Mouse (Mus musculus): ENCODE data around the gene Ccpg1os. TPM values are rescaled to one million over a fixed set of nuclear protein-coding genes. Genes with fewer than 3 reads are reported as not detected.

Gene Ccpg1os
- polyA plus RNA-seq, 1 experiment from 2014 or later, result 17.6 TPM

GRCm38 (mm10) chr9:72996167-72996566 is 11.0 kb upstream of the Ccpg1os start:
- no peak overlapping the region for H3K9ac ChIP-seq (ENCODE audit: low read length)
- DNase-seq (ENCODE audit: low spot score) (no peak), ATAC-seq (replicated peaks; ENCODE audit: low FRiP score) (no peak)
- H3K9me3 ChIP-seq (ENCODE audit: control insufficient read depth, low read length), result no peaks in the 10 kb centered on the region
- no peaks in the 10 kb centered on the region for H3K4me1 ChIP-seq (replicated peaks; ENCODE audit: control insufficient read depth, insufficient read depth, low read length)
- H3K27ac ChIP-seq (ENCODE audit: low read depth, low read length), result no peak overlapping the region
- no peak overlapping the region for H3K4me2 ChIP-seq (ENCODE audit: low read depth, low read length, severe bottlenecking)
- H3K36me3 ChIP-seq (ENCODE audit: control insufficient read depth, insufficient read depth, low read length), result no peaks in the 10 kb centered on the region
- no peak overlapping the region for H3K4me3 ChIP-seq (ENCODE audit: low read depth, low read length)
- no peaks in the 10 kb centered on the region for H3K27me3 ChIP-seq (ENCODE audit: control insufficient read depth, insufficient read depth, low read length)

- WGBS, result 91% methylated on average over 5 of the region's 5 CpGs
These were observed 7.4 kb upstream of the Ccpg1os start for GRCm38 (mm10) chr9:72992576-72992975.

GRCm38 (mm10) chr9:72991420-72991819 is 6.2 kb upstream of the Ccpg1os start:
- Histone ChIP-seq H3K9me3 (ENCODE audit: control insufficient read depth, low read length) (no peaks in the 10 kb centered on the region), H3K36me3 (ENCODE audit: control insufficient read depth, insufficient read depth, low read length) (no peaks in the 10 kb centered on the region), H3K4me3 (ENCODE audit: low read depth, low read length) (no peak overlapping the region), H3K4me1 (replicated peaks; ENCODE audit: control insufficient read depth, insufficient read depth, low read length) (no peaks in the 10 kb centered on the region; the same call in 1 of the 2 replicates), H3K27me3 (ENCODE audit: control insufficient read depth, insufficient read depth, low read length) (no peaks in the 10 kb centered on the region), H3K9ac (ENCODE audit: low read length) (no peak overlapping the region), H3K27ac (ENCODE audit: low read depth, low read length) (no peak overlapping the region), H3K4me2 (ENCODE audit: low read depth, low read length, severe bottlenecking) (no peak overlapping the region)
- DNase-seq (ENCODE audit: low spot score) (no peak), ATAC-seq (replicated peaks; ENCODE audit: low FRiP score) (no peak)
- WGBS, result 95% methylated on average over 2 of the region's 2 CpGs

More at GRCm38 (mm10) chr9:72992576-72992975, 7.4 kb upstream of the Ccpg1os start:
- Histone ChIP-seq H3K27ac (ENCODE audit: low read depth, low read length) (no peak overlapping the region), H3K4me3 (ENCODE audit: low read depth, low read length) (no peak overlapping the region), H3K4me2 (ENCODE audit: low read depth, low read length, severe bottlenecking) (no peak overlapping the region), H3K4me1 (replicated peaks; ENCODE audit: control insufficient read depth, insufficient read depth, low read length) (no peaks in the 10 kb centered on the region), H3K9me3 (ENCODE audit: control insufficient read depth, low read length) (no peaks in the 10 kb centered on the region), H3K9ac (ENCODE audit: low read length) (no peak overlapping the region), H3K36me3 (ENCODE audit: control insufficient read depth, insufficient read depth, low read length) (no peaks in the 10 kb centered on the region), H3K27me3 (ENCODE audit: control insufficient read depth, insufficient read depth, low read length) (no peaks in the 10 kb centered on the region)
- ATAC-seq (replicated peaks; ENCODE audit: low FRiP score), result no peak
- DNase-seq (ENCODE audit: low spot score), result no peak

- ATAC-seq (replicated peaks; ENCODE audit: low FRiP score) (no peak), DNase-seq (ENCODE audit: low spot score) (no peak)
- 81% methylated on average over 5 of the region's 5 CpGs for WGBS
- Histone ChIP-seq H3K4me3 (ENCODE audit: low read depth, low read length) (no peak overlapping the region), H3K4me1 (replicated peaks; ENCODE audit: control insufficient read depth, insufficient read depth, low read length) (peaks cover 3% of the 10 kb centered on the region; the same call in 1 of the 2 replicates), H3K9ac (ENCODE audit: low read length) (no peak overlapping the region), H3K4me2 (ENCODE audit: low read depth, low read length, severe bottlenecking) (no peak overlapping the region), H3K27me3 (ENCODE audit: control insufficient read depth, insufficient read depth, low read length) (no peaks in the 10 kb centered on the region), H3K27ac (ENCODE audit: low read depth, low read length) (no peak overlapping the region), H3K9me3 (ENCODE audit: control insufficient read depth, low read length) (no peaks in the 10 kb centered on the region), H3K36me3 (ENCODE audit: control insufficient read depth, insufficient read depth, low read length) (no peaks in the 10 kb centered on the region)
These were observed 3.5 kb upstream of the Ccpg1os start for GRCm38 (mm10) chr9:72988706-72989105.

GRCm38 (mm10) chr9:72987703-72988102 is 2.5 kb upstream of the Ccpg1os start:
- WGBS, result 63% methylated on average over 3 of the region's 3 CpGs
- no peak overlapping the region for H3K27ac ChIP-seq (ENCODE audit: low read depth, low read length)
- no peak overlapping the region for H3K4me3 ChIP-seq (ENCODE audit: low read depth, low read length)
- H3K27me3 ChIP-seq (ENCODE audit: control insufficient read depth, insufficient read depth, low read length), result no peaks in the 10 kb centered on the region
- H3K9ac ChIP-seq (ENCODE audit: low read length), result no peak overlapping the region
- H3K4me1 ChIP-seq (replicated peaks; ENCODE audit: control insufficient read depth, insufficient read depth, low read length), result peaks cover 3% of the 10 kb centered on the region; the same call in 1 of the 2 replicates
- ATAC-seq (replicated peaks; ENCODE audit: low FRiP score) (no peak), DNase-seq (ENCODE audit: low spot score) (no peak)
- H3K36me3 ChIP-seq (ENCODE audit: control insufficient read depth, insufficient read depth, low read length), result no peaks in the 10 kb centered on the region
- H3K9me3 ChIP-seq (ENCODE audit: control insufficient read depth, low read length), result no peaks in the 10 kb centered on the region
- no peak overlapping the region for H3K4me2 ChIP-seq (ENCODE audit: low read depth, low read length, severe bottlenecking)

GRCm38 (mm10) chr9:72983066-72983465 is 2.1 kb downstream of the Ccpg1os start:
- no peaks in the 10 kb centered on the region for H3K27me3 ChIP-seq (ENCODE audit: control insufficient read depth, insufficient read depth, low read length)
- WGBS, result 72% methylated on average over 2 of the region's 2 CpGs
- H3K4me1 ChIP-seq (replicated peaks; ENCODE audit: control insufficient read depth, insufficient read depth, low read length), result peaks cover 3% of the 10 kb centered on the region; the same call in 1 of the 2 replicates
- no peak for ATAC-seq (replicated peaks; ENCODE audit: low FRiP score)
- no peak overlapping the region for H3K4me3 ChIP-seq (ENCODE audit: low read depth, low read length)
- H3K9ac ChIP-seq (ENCODE audit: low read length), result no peak overlapping the region
- no peak overlapping the region for H3K27ac ChIP-seq (ENCODE audit: low read depth, low read length)
- no peak overlapping the region for H3K4me2 ChIP-seq (ENCODE audit: low read depth, low read length, severe bottlenecking)
- peak; percentile 5 for DNase-seq (ENCODE audit: low spot score)
- H3K9me3 ChIP-seq (ENCODE audit: control insufficient read depth, low read length), result no peaks in the 10 kb centered on the region
- H3K36me3 ChIP-seq (ENCODE audit: control insufficient read depth, insufficient read depth, low read length), result no peaks in the 10 kb centered on the region

GRCm38 (mm10) chr9:72975242-72975641 is 9.9 kb downstream of the Ccpg1os start:
- Histone ChIP-seq H3K27ac (ENCODE audit: low read depth, low read length) (no peak overlapping the region), H3K9ac (ENCODE audit: low read length) (no peak overlapping the region), H3K4me2 (ENCODE audit: low read depth, low read length, severe bottlenecking) (no peak overlapping the region), H3K4me3 (ENCODE audit: low read depth, low read length) (no peak overlapping the region), H3K4me1 (replicated peaks; ENCODE audit: control insufficient read depth, insufficient read depth, low read length) (no peaks in the 10 kb centered on the region), H3K9me3 (ENCODE audit: control insufficient read depth, low read length) (no peaks in the 10 kb centered on the region; the same call in 1 of the 2 replicates), H3K27me3 (ENCODE audit: control insufficient read depth, insufficient read depth, low read length) (no peaks in the 10 kb centered on the region), H3K36me3 (ENCODE audit: control insufficient read depth, insufficient read depth, low read length) (no peaks in the 10 kb centered on the region)
- DNase-seq (ENCODE audit: low spot score) (no peak), ATAC-seq (replicated peaks; ENCODE audit: low FRiP score) (no peak)
- 86% methylated on average over 1 of the region's 1 CpGs for WGBS

- no peaks in the 10 kb centered on the region; the same call in 1 of the 2 replicates for H3K9me3 ChIP-seq (ENCODE audit: control insufficient read depth, low read length)
- H3K9ac ChIP-seq (ENCODE audit: low read length), result no peak overlapping the region
- DNase-seq (ENCODE audit: low spot score) (no peak), ATAC-seq (replicated peaks; ENCODE audit: low FRiP score) (no peak)
- no peak overlapping the region for H3K4me2 ChIP-seq (ENCODE audit: low read depth, low read length, severe bottlenecking)
- no peaks in the 10 kb centered on the region for H3K4me1 ChIP-seq (replicated peaks; ENCODE audit: control insufficient read depth, insufficient read depth, low read length)
- no peaks in the 10 kb centered on the region for H3K36me3 ChIP-seq (ENCODE audit: control insufficient read depth, insufficient read depth, low read length)
- H3K27me3 ChIP-seq (ENCODE audit: control insufficient read depth, insufficient read depth, low read length), result no peaks in the 10 kb centered on the region
- WGBS, result 82% methylated on average over 5 of the region's 5 CpGs
- no peak overlapping the region for H3K27ac ChIP-seq (ENCODE audit: low read depth, low read length)
- H3K4me3 ChIP-seq (ENCODE audit: low read depth, low read length), result no peak overlapping the region
These were observed 10.4 kb downstream of the Ccpg1os start for GRCm38 (mm10) chr9:72974734-72975133.

- H3K4me1 ChIP-seq (replicated peaks; ENCODE audit: control insufficient read depth, insufficient read depth, low read length), result no peaks in the 10 kb centered on the region
- no peaks in the 10 kb centered on the region for H3K36me3 ChIP-seq (ENCODE audit: control insufficient read depth, insufficient read depth, low read length)
- no peak for ATAC-seq (replicated peaks; ENCODE audit: low FRiP score)
- H3K27ac ChIP-seq (ENCODE audit: low read depth, low read length), result no peak overlapping the region
- no peaks in the 10 kb centered on the region; the same call in 1 of the 2 replicates for H3K9me3 ChIP-seq (ENCODE audit: control insufficient read depth, low read length)
- no peak overlapping the region for H3K4me3 ChIP-seq (ENCODE audit: low read depth, low read length)
- no peak overlapping the region for H3K9ac ChIP-seq (ENCODE audit: low read length)
- H3K27me3 ChIP-seq (ENCODE audit: control insufficient read depth, insufficient read depth, low read length), result no peaks in the 10 kb centered on the region
- no peak overlapping the region for H3K4me2 ChIP-seq (ENCODE audit: low read depth, low read length, severe bottlenecking)
- DNase-seq (ENCODE audit: low spot score), result no peak
These were observed 12.2 kb downstream of the Ccpg1os start for GRCm38 (mm10) chr9:72972984-72973383.
